Mouse (Mus musculus) C2C12 (cell line): ENCODE measurements around the gene Nudcd2.

Experiments used
- CEBPB ChIP-seq: IDR thresholded peaks from one replicate; pipeline ENCODE4 v1.6.1; 2011; ENCODE audit warnings: low read depth, mild to moderate bottlenecking, control low read depth, moderate library complexity
- CTCF ChIP-seq: IDR thresholded peaks from one replicate; pipeline ENCODE4 v1.5.1; 2011; ENCODE audit not compliant: control insufficient read depth, insufficient read depth, insufficient read length
- MAX ChIP-seq: IDR thresholded peaks from one replicate; pipeline ENCODE4 v1.6.1; 2011; ENCODE audit warnings: mild to moderate bottlenecking, control low read depth
- MYOD1 ChIP-seq: IDR thresholded peaks from one replicate; pipeline ENCODE4 v1.6.1; 2011; ENCODE audit warnings: low read depth; ENCODE audit not compliant: control insufficient read depth, insufficient read length
- MYOG ChIP-seq: IDR thresholded peaks from one replicate; pipeline ENCODE4 v1.6.1; 2011; ENCODE audit not compliant: control insufficient read depth, insufficient read length; ENCODE audit errors: extremely low read depth
- USF1 ChIP-seq: IDR thresholded peaks from one replicate; pipeline ENCODE4 v1.6.1; 2011; ENCODE audit warnings: low read depth, mild to moderate bottlenecking, control low read depth, moderate library complexity

DNA sequence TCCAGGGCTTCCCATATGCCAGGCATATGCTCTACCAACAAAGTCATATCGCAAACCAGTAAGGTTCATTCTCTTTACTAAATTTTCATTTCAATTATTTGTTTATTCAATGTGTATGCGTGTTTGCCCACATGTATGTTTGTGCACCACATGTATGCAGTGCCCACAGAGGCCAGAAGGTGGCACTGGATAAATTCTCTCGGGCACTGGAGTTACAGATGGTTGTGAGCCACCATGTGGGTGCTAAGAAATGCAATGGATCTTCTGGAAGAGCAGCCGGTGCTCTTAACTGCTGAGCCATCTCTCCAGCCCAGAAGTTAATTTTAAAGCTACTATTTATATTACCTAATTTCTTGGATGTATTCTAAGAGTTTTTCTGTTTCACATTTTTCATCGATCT lies 17.9 kb upstream of the Nudcd2 start:
- TF ChIP-seq CTCF (no peak), CEBPB (no peak), MYOG (no peak), MAX (no peak), MYOD1 (no peak), USF1 (no peak)
